Mouse (Mus musculus) testis, adult 2 months (tissue): Measurements from ENCODE around the gene Gcc2. TPM values are rescaled to one million over a fixed set of nuclear protein-coding genes. Genes with fewer than 3 reads are reported as not detected.

Experiments used
- H3K27ac ChIP-seq: fragments of 200-500 bp; 2 replicates; pipeline ENCODE4 v1.5.1; 2012; ENCODE audit warnings: low read depth, low read length; ENCODE audit not compliant: control insufficient read depth, insufficient read depth
- H3K27me3 ChIP-seq: fragments of 200-500 bp; 2 replicates; pipeline ENCODE4 v1.6.1; 2012; ENCODE audit warnings: mild to moderate bottlenecking, low read length, moderate library complexity; ENCODE audit not compliant: control insufficient read depth, insufficient read depth
- H3K36me3 ChIP-seq: fragments of 200-500 bp; 2 replicates; pipeline ENCODE4 v1.6.1; 2012; ENCODE audit warnings: mild to moderate bottlenecking, low read length; ENCODE audit not compliant: control insufficient read depth, insufficient read depth
- H3K4me1 ChIP-seq: fragments of 200-500 bp; 2 replicates; pipeline ENCODE4 v1.6.1; 2012; ENCODE audit warnings: low read length; ENCODE audit not compliant: control insufficient read depth, insufficient read depth
- H3K4me3 ChIP-seq: fragments of 200-500 bp; 2 replicates; pipeline ENCODE4 v1.5.1; 2012; ENCODE audit warnings: low read depth, mild to moderate bottlenecking, low read length, moderate library complexity, mixed read lengths; ENCODE audit not compliant: control insufficient read depth
- CTCF ChIP-seq: fragments of 200-500 bp; IDR thresholded peaks from 2 replicates; pipeline ENCODE4 v1.5.1; 2012; ENCODE audit warnings: low read depth, mild to moderate bottlenecking, inconsistent platforms, low read length, moderate library complexity; ENCODE audit not compliant: control insufficient read depth, insufficient read depth, insufficient replicate concordance
- POLR2A ChIP-seq: fragments of 200-500 bp; IDR thresholded peaks from 2 replicates; pipeline ENCODE4 v1.6.1; 2012; ENCODE audit warnings: low read depth, mild to moderate bottlenecking, inconsistent platforms, low read length, moderate library complexity; ENCODE audit not compliant: control insufficient read depth
- polyA plus RNA-seq: library from polyadenylated mRNA; depleted of rRNA; stranded (reverse); fragments of >200 nt; gene quantifications from 2 replicates; pipeline ENCODE4 v1.2.3, GENCODE M21; 2012; rRNA removed

Gene Gcc2
- 14.4 and 17.3 TPM in 2 replicates for polyA plus RNA-seq

DNA sequence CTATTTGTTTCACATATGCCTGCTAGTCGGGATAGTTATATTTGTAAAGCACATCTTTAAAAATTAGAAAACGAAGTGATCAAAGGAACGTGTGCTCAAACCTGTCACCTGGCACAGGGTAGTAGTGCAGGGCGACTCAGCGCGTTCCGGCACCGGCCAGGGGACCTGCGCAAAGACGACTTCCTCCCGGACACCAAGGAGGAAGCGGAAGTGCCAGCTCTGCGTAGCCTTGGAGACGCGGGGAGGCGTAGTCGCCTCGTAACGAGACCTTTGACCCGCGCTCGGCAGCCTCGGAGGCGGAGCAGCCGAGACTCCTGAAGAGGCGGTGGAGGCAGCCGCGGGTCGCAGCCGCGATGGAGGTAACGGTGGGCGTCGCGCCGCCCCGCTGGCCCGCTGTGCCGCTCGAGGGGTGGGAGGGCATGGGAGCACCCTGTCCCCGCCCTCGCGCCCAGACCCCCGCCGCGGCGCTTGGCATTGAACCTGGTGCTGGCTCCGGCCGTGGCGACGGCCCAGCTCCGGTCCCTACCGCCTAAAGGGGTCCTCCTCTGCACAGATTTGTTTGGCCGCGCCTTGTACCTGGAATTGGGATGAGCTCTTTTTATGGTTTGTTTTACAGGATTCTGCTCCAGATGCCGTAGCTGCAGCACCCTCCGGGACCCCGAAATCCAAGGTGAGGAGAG lies at the start of gene Gcc2:
Gene Gcc2, plus strand, starts transcription at position 285 of the 680 bp plus-strand sequence.
- no peaks in the 10 kb centered on the region for H3K27me3 ChIP-seq
- TF ChIP-seq POLR2A = peak; percentile 96
- TF ChIP-seq CTCF = 0 out of 2 replicates have a peak, but pooled peaks have one; percentile 11
- no peaks in the 10 kb centered on the region for H3K4me1 ChIP-seq
- peak within 1 kb of the TSS; percentile 97 for H3K4me3 ChIP-seq
- H3K36me3 ChIP-seq = peaks cover 3% of the 10 kb centered on the region
- peak within 1 kb of the TSS; percentile 81 for H3K27ac ChIP-seq

DNA sequence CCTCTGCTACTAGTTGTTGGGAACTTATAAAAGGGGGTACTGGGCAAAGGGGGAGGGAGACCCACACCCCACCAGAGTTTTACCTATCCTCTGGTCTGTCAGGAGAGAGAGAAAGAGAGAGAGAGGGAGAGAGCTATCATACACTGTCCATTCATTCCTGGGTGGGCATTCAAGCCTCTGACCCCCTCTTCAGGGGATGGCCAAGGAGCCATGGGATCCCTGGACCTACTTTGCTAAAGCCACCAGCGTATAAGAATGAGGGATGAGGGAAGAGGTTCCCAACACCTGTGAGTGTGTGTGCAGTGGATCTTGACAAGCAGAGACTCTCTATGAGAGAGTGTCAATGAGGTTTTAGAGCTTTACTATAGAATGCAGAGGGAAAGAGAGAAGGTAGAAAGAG lies 49.3 kb upstream of the Gcc2 start:
- Histone ChIP-seq H3K27ac (no peak overlapping the region), H3K4me1 (no peaks in the 10 kb centered on the region), H3K27me3 (no peaks in the 10 kb centered on the region), H3K4me3 (no peak overlapping the region), H3K36me3 (no peaks in the 10 kb centered on the region)
- no peak for TF ChIP-seq POLR2A
- no peak for TF ChIP-seq CTCF

DNA sequence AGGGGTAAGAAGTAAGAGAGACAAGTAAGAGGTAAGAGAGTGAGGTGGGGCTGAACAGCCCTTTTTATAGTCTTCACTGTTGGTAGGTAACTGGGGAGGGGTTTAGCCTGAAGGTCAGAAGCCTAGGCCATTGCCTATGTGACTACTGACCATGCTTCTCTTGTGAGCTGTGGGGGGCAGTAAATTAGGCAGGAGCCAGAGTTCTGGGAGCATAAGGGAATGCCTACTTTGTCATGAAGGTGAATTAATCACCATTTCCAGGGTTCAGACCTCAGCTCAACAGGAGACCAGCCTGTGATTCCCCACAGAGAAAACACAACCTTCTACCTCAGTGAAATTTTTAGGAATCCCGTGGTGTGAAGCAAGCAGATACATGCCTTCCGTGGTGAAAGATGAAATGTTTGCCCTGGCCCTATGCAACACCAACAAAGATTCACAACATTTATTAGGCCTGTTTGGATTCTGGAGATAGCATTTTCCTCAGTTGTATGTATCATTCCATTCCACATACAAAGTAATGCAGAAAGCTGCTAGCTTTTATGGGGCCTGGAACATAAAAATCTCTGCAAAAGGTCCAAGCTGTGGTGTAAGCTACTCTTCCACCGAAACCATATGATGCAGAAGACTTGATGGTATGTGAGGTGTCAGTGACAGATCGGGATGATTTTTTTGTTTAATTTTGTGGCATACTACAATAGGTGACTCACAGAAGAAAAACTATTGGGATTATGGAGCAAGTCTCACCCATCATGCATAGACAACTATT lies 48.5 kb upstream of the Gcc2 start:
- TF ChIP-seq CTCF (no peak), POLR2A (no peak)
- H3K4me3 ChIP-seq = no peak overlapping the region
- H3K36me3 ChIP-seq = no peaks in the 10 kb centered on the region
- no peaks in the 10 kb centered on the region for H3K4me1 ChIP-seq
- no peaks in the 10 kb centered on the region for H3K27me3 ChIP-seq
- H3K27ac ChIP-seq = no peak overlapping the region

DNA sequence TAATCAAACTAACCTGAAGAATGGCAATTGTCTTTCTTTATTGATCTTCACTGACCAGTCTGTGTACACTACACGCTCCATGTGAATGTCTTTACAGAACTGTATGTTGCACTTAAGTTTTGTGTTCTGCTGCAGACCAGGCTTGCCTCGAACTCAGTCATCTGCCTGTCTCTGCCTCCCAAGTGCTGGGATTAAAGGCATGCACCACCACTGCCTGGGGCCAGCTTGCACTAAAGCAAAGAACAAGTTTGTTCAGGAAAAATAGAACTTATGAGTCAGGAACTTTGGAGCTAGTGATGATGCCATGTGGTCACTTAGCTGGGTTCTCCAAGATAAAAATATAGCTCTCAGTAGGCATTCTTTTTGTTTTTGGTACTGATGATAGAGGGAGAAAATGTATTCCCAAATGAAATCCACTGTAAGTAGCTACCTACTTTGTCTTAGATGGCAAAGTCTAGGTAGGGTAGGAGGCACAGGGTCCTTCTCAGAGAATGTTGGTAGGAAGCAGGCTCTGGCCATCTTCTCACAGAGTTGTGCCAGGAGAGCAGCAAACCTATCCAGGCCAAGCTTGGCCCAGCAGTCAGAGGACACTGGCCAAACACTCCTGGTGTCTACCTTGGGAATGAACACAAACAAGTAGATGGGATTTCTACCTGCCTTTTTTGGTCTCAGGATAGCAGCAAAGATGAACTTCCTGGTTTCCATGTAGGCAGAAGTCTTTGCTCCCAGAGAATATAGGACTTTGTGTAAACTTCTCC lies 45.4 kb upstream of the Gcc2 start:
- TF ChIP-seq CTCF = no peak
- no peak for TF ChIP-seq POLR2A
- Histone ChIP-seq H3K4me1 (no peaks in the 10 kb centered on the region), H3K27me3 (no peaks in the 10 kb centered on the region), H3K4me3 (no peak overlapping the region), H3K36me3 (no peaks in the 10 kb centered on the region), H3K27ac (no peak overlapping the region)

DNA sequence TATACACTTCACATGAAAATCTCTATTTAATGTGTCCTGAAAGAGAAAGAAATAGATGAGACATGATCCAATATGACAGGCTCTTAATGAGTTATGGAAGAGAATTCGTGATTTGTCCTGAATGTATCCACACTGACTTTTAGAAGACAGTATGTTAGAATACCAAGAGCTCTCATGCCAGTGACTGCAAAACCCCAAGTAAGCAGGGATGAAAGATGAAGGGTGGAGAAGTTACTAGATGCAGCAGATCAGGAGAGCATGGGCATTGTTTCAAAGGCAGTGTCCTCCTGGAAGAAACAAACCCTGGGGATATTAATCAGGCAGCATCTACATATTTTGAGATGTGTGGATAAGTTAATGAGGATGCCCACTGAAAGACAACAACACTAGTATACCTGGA lies 44.8 kb upstream of the Gcc2 start:
- Histone ChIP-seq H3K4me3 (peak overlapping the region; percentile 5; the same call in 1 of the 2 replicates), H3K27ac (no peak overlapping the region), H3K27me3 (no peaks in the 10 kb centered on the region), H3K4me1 (no peaks in the 10 kb centered on the region), H3K36me3 (no peaks in the 10 kb centered on the region)
- no peak for TF ChIP-seq POLR2A
- no peak for TF ChIP-seq CTCF

DNA sequence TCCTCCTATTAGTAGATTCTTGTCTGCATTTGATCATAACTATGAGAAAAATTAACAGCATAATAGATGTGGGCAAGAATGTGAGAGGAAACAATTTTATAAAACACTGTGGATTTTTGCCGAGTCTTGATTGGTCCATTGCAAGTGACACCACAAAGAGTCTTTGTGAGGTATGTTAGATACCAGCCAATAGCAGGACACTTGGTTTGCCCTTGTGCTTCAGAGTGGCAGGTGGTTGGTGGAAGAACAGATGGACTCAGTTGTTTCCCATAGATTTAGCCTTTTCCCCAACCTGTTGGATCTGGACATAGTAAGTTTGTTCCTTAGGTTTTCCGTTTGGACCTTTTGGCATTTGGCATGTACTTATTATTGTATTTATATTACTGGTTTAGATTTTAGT lies 44.1 kb upstream of the Gcc2 start:
- no peak overlapping the region for H3K27ac ChIP-seq
- peak overlapping the region; percentile 41; the same call in 1 of the 2 replicates for H3K4me3 ChIP-seq
- no peaks in the 10 kb centered on the region for H3K4me1 ChIP-seq
- TF ChIP-seq POLR2A (no peak), CTCF (no peak)
- no peaks in the 10 kb centered on the region for H3K36me3 ChIP-seq
- H3K27me3 ChIP-seq = no peaks in the 10 kb centered on the region

DNA sequence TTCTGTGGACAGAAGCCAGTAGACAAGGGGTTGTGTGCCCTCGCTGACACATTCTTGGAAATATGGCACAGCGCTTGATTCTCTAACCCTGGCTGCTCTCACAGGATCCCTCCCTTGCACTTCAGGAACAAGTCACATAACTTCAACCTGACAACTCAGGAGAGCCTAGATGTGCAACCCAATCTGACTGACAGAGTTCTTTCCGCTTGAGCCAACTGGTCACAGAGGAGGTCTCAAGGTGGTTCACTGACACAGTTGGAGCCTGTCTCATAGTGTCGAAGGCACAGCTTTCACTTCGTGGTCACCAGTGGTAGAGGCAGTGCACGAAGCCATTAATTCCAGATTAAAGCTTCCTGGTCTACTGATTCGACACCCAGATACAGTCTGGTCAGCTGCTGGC lies 43.1 kb upstream of the Gcc2 start:
- TF ChIP-seq POLR2A = no peak
- TF ChIP-seq CTCF = no peak
- Histone ChIP-seq H3K27me3 (no peaks in the 10 kb centered on the region), H3K36me3 (no peaks in the 10 kb centered on the region), H3K4me1 (no peaks in the 10 kb centered on the region), H3K27ac (no peak overlapping the region), H3K4me3 (peak overlapping the region; percentile 73)
